Mouse (Mus musculus) G1E (cell line): ENCODE data around the gene Cdiptos.

ENCODE experiments used
- CTCF ChIP-seq: IDR thresholded peaks from 2 replicates; pipeline ENCODE4 v1.5.1; 2012; ENCODE audit warnings: low read depth, low read length, inconsistent platforms, mixed read lengths
- GATA1 ChIP-seq: IDR thresholded peaks from 2 replicates; pipeline ENCODE4 v1.6.1; 2012; ENCODE audit warnings: borderline replicate concordance, low read length, inconsistent platforms, mixed read lengths
- TAL1 ChIP-seq: conservative IDR thresholded peaks from 2 replicates; pipeline ENCODE4 v1.6.1; 2012; ENCODE audit warnings: low read depth, low read length, inconsistent platforms, mixed read lengths

GRCm38 (mm10) chr7:126983113-126983512 is 7.2 kb upstream of the Cdiptos start:
- TF ChIP-seq CTCF (no peak), GATA1 (no peak), TAL1 (no peak)
